Mouse (Mus musculus) liver, embryonic 14.5 days (tissue): Measurements from ENCODE around the gene Upf3a.

Experiments used
- CTCF ChIP-seq: IDR thresholded peaks from 2 replicates; pipeline ENCODE4 v1.5.1; 2016; ENCODE audit warnings: antibody characterized with exemption, low read depth, control low read depth
- EP300 ChIP-seq: IDR thresholded peaks from 2 replicates; pipeline ENCODE4 v1.6.1; 2016; ENCODE audit warnings: antibody characterized with exemption, low read depth

GRCm38 (mm10) chr8:13793746-13794101 lies 8.3 kb downstream of the Upf3a start:
- TF ChIP-seq EP300 = no peak
- TF ChIP-seq CTCF = no peak
